Mouse (Mus musculus) hindbrain, embryonic 12.5 days (tissue): Measurements from ENCODE around the gene Cops3. TPM values are rescaled to one million over a fixed set of nuclear protein-coding genes. Genes with fewer than 3 reads are reported as not detected.

Source experiments
- ATAC-seq: fragments of 200-750 bp; cut with Nextera tagmentation; 2 replicates; pipeline ENCODE4 v1.8.0; 2017; ENCODE audit warnings: moderate TSS enrichment; ENCODE audit not compliant: low FRiP score
- H3K27ac ChIP-seq: fragments of 300-500 bp; sonication (generic); 2 replicates; pipeline ENCODE4 v1.5.1; 2016; ENCODE audit warnings: mild to moderate bottlenecking
- H3K27me3 ChIP-seq: fragments of 300-500 bp; sonication (generic); 2 replicates; pipeline ENCODE4 v1.6.1; 2016; ENCODE audit warnings: mild to moderate bottlenecking
- H3K36me3 ChIP-seq: fragments of 300-500 bp; sonication (generic); 2 replicates; pipeline ENCODE4 v1.6.1; 2016; ENCODE audit warnings: mild to moderate bottlenecking
- H3K4me1 ChIP-seq: fragments of 300-500 bp; sonication (generic); 2 replicates; pipeline ENCODE4 v1.6.1; 2016
- H3K4me2 ChIP-seq: fragments of 300-500 bp; sonication (generic); replicated peaks from 2 replicates; pipeline ENCODE4 v1.6.1; 2016; ENCODE audit warnings: mild to moderate bottlenecking
- H3K4me3 ChIP-seq: fragments of 300-500 bp; sonication (generic); 2 replicates; pipeline ENCODE4 v1.5.1; 2016; ENCODE audit warnings: mild to moderate bottlenecking
- H3K9ac ChIP-seq: fragments of 300-500 bp; sonication (generic); 2 replicates; pipeline ENCODE4 v1.6.1; 2016; ENCODE audit warnings: mild to moderate bottlenecking, moderate library complexity
- H3K9me3 ChIP-seq: fragments of 300-500 bp; sonication (generic); replicated peaks from 2 replicates; pipeline ENCODE4 v1.6.1; 2016; ENCODE audit warnings: mild to moderate bottlenecking
- WGBS: fragments of 180-500 bp; shearing (Covaris S2); methylation state at CpG from one replicate; pipeline ENCODE4 v1.1.7; 2016; 5-methylcytosine and 5-hydroxymethylcytosine counted together
- polyA plus RNA-seq: library from polyadenylated mRNA; unstranded; fragments of >200 nt; fragmentation: Nextera tagmentation; extraction: Ambion mirVana; gene quantifications from 2 replicates; pipeline ENCODE4 v1.2.1, GENCODE M21; 2016

Cops3 gene
- polyA plus RNA-seq, 1 experiment from 2014 or later: 207 TPM

DNA sequence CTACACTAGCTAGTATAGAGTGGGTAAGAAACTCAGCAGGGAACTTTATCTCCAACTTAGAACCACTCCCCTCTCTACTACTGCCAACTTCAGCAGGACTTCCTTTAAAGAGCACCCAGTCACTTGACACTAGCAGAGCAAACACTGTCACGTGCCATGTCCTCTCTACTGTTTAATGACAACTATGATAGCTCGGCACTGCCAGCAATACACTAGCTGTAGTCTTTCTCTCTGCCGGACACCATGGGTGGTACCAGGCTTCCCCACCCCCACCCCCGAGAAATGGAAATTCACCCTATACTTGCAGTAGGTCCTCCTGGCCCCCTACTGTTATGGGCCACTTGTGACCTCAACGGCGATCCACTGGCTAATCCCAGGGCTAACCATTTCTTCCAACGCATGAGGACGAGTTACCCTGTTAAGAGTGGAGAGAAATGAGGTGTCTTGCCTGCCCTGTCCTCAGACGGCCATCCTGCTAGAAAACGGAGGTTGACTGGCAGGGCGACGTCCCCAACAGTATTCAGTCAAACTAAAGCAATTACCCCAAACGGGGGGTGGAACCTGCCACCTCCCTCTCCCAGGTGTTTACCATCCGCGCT, 30.5 kb downstream of the Cops3 start:
- Histone ChIP-seq H3K9ac (peak overlapping the region; percentile 85), H3K27me3 (no peaks in the 10 kb centered on the region), H3K4me2 (peak overlapping the region; percentile 85), H3K27ac (peak overlapping the region; percentile 97), H3K4me3 (peak overlapping the region; percentile 78), H3K4me1 (peaks cover 9% of the 10 kb centered on the region), H3K36me3 (peaks cover 36% of the 10 kb centered on the region), H3K9me3 (no peaks in the 10 kb centered on the region)
- WGBS: 1% methylated on average over 15 of the region's 15 CpGs
- peak; percentile 55 for ATAC-seq

DNA sequence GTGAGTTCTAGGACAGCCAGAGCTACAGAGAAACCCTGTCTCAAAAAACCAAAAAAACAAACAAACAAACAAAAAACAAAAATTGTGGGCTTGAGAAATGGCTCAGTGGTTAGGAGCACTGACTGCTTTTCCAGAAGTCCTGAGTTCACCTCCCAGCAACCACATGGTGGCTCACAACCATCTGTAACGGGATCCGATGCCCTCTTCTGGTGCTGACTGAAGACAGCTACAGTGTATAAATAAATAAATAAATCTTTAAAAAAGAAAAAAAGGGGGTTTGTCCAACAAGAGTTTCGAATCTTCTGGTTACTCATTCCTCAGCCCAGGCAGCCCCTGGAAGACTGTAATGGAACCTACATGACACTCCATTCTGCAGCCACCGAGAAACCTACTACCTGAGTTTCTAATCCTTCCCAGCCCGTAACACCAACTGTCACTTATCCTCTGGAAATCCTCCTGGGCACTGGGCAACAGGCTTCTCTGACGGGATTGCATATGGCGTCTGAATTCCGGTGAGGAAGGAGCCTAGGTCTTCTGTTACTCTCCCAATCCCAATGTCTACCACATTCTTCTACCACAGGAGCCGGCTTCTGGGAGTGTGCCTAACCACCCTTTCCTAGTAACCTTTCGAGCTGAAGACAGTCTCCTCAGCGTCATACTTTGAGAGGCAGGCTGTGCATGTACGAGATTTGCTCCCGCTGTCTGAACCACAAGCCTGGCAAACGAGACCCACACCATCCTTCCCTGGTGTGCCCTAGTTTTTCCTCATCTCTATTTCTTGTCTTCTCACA, 31.3 kb downstream of the Cops3 start:
- H3K9ac ChIP-seq: no peak overlapping the region
- 65% methylated on average over 14 of the region's 14 CpGs for WGBS

DNA sequence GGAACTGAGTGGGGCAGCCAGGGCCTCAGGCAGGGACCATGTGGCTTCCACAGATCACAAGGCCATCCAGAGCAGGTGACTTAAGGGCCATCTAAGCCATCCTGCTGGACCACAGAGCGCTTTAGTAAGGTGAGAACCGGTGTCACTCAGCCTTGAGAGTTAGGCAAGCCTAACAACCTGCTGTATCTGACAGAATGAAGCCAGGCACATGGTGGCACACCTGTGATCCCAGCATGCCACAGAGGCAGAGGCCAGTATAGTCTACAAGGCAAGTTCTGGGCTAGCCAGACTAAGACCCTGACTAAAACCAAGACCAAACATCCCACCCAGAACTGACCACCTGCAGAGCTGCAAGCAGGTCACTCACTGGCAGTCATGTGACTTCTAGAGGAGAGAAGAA, 34.0 kb downstream of the Cops3 start:
- no peaks in the 10 kb centered on the region for H3K9me3 ChIP-seq
- H3K9ac ChIP-seq: no peak overlapping the region
- no peak overlapping the region for H3K4me2 ChIP-seq
- 95% methylated on average over 2 of the region's 2 CpGs for WGBS
- H3K27me3 ChIP-seq: no peaks in the 10 kb centered on the region
- H3K4me3 ChIP-seq: no peak overlapping the region
- H3K4me1 ChIP-seq: peaks cover 9% of the 10 kb centered on the region
- peaks cover 72% of the 10 kb centered on the region for H3K36me3 ChIP-seq
- H3K27ac ChIP-seq: no peak overlapping the region
- no peak for ATAC-seq

More for the DNA sequence above, 31.3 kb downstream of the Cops3 start:
- peaks cover 9% of the 10 kb centered on the region for H3K4me1 ChIP-seq
- H3K36me3 ChIP-seq: peaks cover 44% of the 10 kb centered on the region
- no peaks in the 10 kb centered on the region for H3K9me3 ChIP-seq
- 0 out of 2 replicates have a peak overlapping the region, but pooled peaks have one; percentile 5 for H3K27ac ChIP-seq
- no peak for ATAC-seq
- H3K4me2 ChIP-seq: peak overlapping the region; percentile 85
- peak overlapping the region; percentile 78 for H3K4me3 ChIP-seq
- no peaks in the 10 kb centered on the region for H3K27me3 ChIP-seq

DNA sequence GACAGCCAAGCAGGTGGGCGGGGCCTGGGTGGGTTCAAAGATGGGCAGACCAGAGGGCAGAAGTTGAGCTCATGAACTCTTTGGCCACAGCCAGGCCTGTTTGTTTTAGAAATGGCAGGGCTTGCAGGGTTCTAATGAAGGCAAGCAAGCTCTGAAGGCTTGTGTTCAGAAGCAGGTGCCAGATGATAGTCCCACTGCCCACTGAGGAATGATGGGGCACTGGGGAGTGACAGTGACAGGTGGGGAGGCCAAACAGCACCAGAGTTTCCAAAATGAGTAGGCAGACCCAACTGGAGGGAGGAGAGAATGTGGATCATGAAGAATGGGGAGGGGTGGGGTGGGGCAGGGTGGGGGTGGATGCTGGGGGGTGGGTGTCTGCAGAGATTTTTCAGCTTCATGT, 34.4 kb downstream of the Cops3 start:
- no peak overlapping the region for H3K4me3 ChIP-seq
- no peak for ATAC-seq
- WGBS: 88% methylated on average over 1 of the region's 1 CpGs
- H3K4me1 ChIP-seq: peaks cover 9% of the 10 kb centered on the region
- no peaks in the 10 kb centered on the region for H3K27me3 ChIP-seq
- no peaks in the 10 kb centered on the region for H3K9me3 ChIP-seq
- peaks cover 76% of the 10 kb centered on the region for H3K36me3 ChIP-seq
- no peak overlapping the region for H3K4me2 ChIP-seq
- H3K27ac ChIP-seq: no peak overlapping the region
- no peak overlapping the region for H3K9ac ChIP-seq

DNA sequence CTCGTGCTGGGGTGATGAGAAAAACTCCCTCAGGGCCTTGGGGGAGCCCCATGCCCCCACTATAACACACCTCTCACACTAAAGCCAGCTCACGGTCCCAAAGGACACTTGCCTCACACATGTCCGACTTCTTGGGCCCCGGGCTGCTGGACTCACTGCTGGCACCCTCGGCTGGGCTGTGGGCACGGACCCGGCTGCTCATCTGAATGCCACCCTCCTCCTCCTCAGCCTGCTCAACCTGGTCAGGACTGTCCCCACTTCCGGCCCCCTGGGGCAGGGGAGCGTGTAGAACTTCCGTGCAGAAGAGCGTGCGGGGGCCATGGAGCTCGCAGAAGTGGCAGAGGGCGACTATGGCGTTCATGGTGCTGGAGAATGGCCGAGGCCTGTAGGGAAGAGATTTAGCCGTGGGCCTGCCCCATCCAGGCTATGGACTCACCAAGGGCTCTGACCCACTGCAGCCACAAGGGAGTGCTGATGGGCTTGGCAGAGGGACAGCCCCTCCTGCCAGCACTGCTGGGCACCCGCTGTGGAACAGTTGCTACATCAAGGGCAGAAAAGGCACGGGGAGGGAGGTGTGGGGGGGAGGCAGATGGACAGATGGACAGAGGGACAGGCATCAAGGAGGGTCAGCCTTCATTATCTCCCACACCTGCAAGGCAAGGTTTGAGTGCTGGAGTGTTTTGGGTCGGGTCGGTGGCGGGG, 35.1 kb downstream of the Cops3 start:
- H3K27me3 ChIP-seq: no peaks in the 10 kb centered on the region
- no peak for ATAC-seq
- peaks cover 82% of the 10 kb centered on the region for H3K36me3 ChIP-seq
- H3K4me1 ChIP-seq: peaks cover 9% of the 10 kb centered on the region
- H3K4me2 ChIP-seq: no peak overlapping the region
- H3K9ac ChIP-seq: no peak overlapping the region
- no peak overlapping the region for H3K4me3 ChIP-seq
- 92% methylated on average over 22 of the region's 22 CpGs for WGBS
- no peak overlapping the region for H3K27ac ChIP-seq
- no peaks in the 10 kb centered on the region for H3K9me3 ChIP-seq

DNA sequence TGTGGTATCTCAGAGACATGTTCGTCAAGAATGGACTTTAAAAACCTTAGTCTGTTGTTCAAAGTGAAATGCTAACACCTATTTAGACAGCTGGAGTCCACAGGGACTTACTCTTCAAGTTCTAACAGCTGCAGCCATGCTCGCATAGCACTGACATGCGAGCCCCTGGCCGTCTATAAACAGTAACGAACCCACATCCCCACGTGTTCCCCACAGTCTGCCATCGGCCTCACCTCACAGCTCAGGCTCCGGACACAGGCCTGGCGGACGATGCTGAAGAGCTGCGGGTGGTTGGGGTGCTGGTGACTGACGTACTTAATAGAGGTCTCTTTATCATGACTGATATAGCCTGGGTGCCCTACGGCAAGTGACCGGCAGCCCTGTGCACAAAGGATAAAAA, 36.1 kb downstream of the Cops3 start:
- Histone ChIP-seq H3K9ac (no peak overlapping the region), H3K27ac (no peak overlapping the region), H3K4me1 (peaks cover 2% of the 10 kb centered on the region), H3K36me3 (peaks cover 93% of the 10 kb centered on the region), H3K4me2 (no peak overlapping the region), H3K4me3 (no peak overlapping the region), H3K9me3 (no peaks in the 10 kb centered on the region), H3K27me3 (no peaks in the 10 kb centered on the region)
- 89% methylated on average over 14 of the region's 14 CpGs for WGBS
- ATAC-seq: no peak

DNA sequence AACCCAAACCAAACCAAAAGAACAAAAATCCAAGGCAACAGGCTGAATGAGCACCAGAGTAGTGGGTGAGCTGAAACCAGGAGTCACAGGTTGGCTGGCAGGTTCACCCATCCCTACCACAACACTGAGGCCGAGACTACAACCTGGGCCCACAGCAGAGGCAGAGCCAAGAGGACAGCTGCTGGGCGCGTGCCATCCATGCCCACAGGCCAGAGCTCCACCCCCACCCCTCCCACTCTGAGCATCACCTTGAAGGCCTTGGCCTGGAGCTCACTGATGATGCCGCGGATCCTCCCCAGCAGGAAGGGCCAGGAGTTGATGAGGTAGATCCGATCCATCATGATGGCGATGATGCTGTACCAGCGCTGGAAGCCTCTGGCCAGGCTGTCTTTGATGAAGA, 37.8 kb downstream of the Cops3 start:
- H3K27ac ChIP-seq: no peak overlapping the region
- no peak overlapping the region for H3K9ac ChIP-seq
- ATAC-seq: no peak

DNA sequence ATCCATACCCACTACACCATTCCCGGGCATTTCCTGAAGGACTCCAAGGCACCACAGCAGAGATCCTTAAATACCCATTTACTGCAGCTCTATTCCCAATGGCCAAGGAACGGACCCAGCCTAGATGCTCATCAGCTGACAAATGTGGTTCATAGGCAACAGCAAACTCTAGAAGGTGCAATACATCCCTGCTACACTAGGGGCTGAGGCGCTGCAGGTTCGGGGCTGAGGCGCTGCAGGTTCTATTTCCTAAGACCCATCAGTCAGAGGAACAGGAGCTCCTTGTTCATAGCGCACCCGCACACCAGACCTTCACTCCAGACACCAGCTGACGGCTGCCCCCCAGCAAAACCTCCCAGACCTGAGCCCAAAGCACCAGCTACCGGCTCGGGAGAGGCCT, 39.2 kb downstream of the Cops3 start:
- ATAC-seq: no peak
- H3K27me3 ChIP-seq: no peaks in the 10 kb centered on the region
- H3K4me1 ChIP-seq: no peaks in the 10 kb centered on the region
- H3K4me2 ChIP-seq: no peak overlapping the region
- H3K9ac ChIP-seq: no peak overlapping the region
- H3K9me3 ChIP-seq: no peaks in the 10 kb centered on the region
- H3K36me3 ChIP-seq: peaks cover 99% of the 10 kb centered on the region
- H3K27ac ChIP-seq: no peak overlapping the region
- H3K4me3 ChIP-seq: no peak overlapping the region
- 96% methylated on average over 10 of the region's 10 CpGs for WGBS

More for the DNA sequence above, 37.8 kb downstream of the Cops3 start:
- H3K36me3 ChIP-seq: peaks cover 99% of the 10 kb centered on the region
- over 99% methylated on average over 8 of the region's 8 CpGs for WGBS
- no peaks in the 10 kb centered on the region for H3K27me3 ChIP-seq
- no peak overlapping the region for H3K4me2 ChIP-seq
- H3K9me3 ChIP-seq: no peaks in the 10 kb centered on the region
- no peak overlapping the region for H3K4me3 ChIP-seq
- H3K4me1 ChIP-seq: no peaks in the 10 kb centered on the region

DNA sequence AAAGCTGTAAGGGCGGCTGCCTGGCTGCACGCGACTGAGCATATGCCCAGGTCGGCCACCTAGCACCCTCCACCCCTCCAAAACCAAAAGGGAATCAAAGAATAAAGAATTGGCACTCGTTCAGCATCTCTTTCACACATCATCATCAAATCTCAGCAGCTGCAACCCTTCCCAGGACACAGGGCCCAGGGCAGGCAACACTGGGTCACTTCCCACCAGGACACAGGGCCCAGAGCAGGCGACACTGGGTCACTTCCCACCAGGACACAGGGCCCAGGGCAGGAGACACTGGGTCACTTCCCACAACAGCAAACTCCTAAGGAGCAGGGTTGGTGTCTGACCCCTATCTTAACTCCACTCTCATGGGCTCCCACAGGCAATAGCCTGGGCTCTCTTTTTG, 46.2 kb downstream of the Cops3 start:
- no peak overlapping the region for H3K9ac ChIP-seq
- H3K27me3 ChIP-seq: no peaks in the 10 kb centered on the region
- no peak overlapping the region for H3K27ac ChIP-seq
- H3K4me2 ChIP-seq: no peak overlapping the region
- H3K4me3 ChIP-seq: no peak overlapping the region
- 95% methylated on average over 6 of the region's 6 CpGs for WGBS
- ATAC-seq: no peak
- peaks cover 73% of the 10 kb centered on the region for H3K36me3 ChIP-seq
- no peaks in the 10 kb centered on the region for H3K9me3 ChIP-seq
- H3K4me1 ChIP-seq: no peaks in the 10 kb centered on the region

DNA sequence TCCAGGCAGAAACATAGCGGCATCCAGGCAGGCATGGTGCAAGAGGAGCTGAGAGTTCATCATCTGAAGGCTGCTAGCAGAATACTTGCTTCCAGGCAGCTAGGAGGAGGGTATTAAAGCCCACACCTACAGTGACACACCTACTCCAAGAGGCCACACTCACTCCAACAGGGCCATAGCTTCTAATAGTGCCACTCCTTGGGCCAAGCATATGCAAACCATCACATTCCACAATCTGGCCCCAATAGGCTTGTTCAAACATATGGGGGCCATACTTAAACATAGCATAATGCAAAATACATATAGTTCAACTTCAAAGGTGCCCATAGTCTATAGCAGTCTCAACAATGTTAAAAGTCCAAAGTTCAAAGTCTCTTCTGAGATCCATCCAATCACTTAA, 50.3 kb downstream of the Cops3 start:
- peaks cover 17% of the 10 kb centered on the region for H3K27me3 ChIP-seq
- 84% methylated on average over 1 of the region's 1 CpGs for WGBS
- H3K27ac ChIP-seq: no peak overlapping the region
- peaks cover 33% of the 10 kb centered on the region for H3K36me3 ChIP-seq
- H3K4me2 ChIP-seq: no peak overlapping the region
- peaks cover 10% of the 10 kb centered on the region for H3K4me1 ChIP-seq
- H3K9me3 ChIP-seq: no peaks in the 10 kb centered on the region
- no peak for ATAC-seq
- H3K4me3 ChIP-seq: no peak overlapping the region
- no peak overlapping the region for H3K9ac ChIP-seq

DNA sequence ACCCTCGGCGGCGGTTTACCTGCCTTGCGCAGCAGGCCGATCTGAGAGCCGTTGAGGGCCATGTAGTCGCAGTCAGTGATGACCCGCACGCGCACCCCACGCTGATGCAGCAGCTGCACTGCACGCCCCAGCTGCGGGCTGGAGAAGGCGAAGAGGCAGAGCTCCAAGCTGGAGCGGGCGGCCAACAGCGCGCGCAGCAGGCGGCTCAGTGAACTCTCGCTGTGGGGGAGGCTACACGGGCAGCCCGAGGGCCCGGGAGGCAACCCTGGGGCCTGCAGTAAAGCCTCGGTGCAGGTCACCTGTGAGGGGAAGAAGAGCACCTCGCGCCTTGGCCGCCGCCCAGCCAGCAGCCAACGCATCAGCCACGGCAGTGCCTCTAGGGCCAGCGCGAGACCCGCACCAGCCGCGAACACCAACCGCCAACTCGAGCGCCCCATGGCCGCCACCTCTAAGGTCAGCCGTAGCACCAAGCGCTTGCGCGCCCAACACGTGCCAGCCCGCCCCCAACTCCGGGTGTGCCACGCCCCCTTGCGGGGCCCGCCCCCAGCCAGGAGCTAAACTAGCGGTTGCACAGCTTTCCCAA, 52.3 kb downstream of the Cops3 start, which contains the start of gene Pld6:
Gene Pld6 (minus strand): TSS at position 447 of the 583 bp plus-strand sequence.
- Histone ChIP-seq H3K4me3 (peak within 1 kb of the TSS; percentile 41), H3K9me3 (no peaks in the 10 kb centered on the region), H3K4me1 (peaks cover 10% of the 10 kb centered on the region), H3K4me2 (peak within 1 kb of the TSS; percentile 90), H3K27me3 (peaks cover 17% of the 10 kb centered on the region), H3K9ac (peak within 1 kb of the TSS; percentile 44), H3K27ac (no peak within 1 kb of the TSS), H3K36me3 (peaks cover 13% of the 10 kb centered on the region)
- peak; percentile 68; the same call in 1 of the 2 replicates for ATAC-seq
- 1% methylated on average over 50 of the region's 51 CpGs for WGBS
